Mouse (Mus musculus) stomach, postnatal 0 days (tissue): ENCODE results near the gene Ndufs6.

ENCODE experiments used
- CTCF ChIP-seq: IDR thresholded peaks from 2 replicates; pipeline ENCODE4 v1.5.1; 2016; ENCODE audit warnings: antibody characterized with exemption, low read depth, mild to moderate bottlenecking, moderate library complexity
- EP300 ChIP-seq: optimal IDR thresholded peaks from 2 replicates; pipeline ENCODE3; 2016; ENCODE audit warnings: antibody characterized with exemption

DNA sequence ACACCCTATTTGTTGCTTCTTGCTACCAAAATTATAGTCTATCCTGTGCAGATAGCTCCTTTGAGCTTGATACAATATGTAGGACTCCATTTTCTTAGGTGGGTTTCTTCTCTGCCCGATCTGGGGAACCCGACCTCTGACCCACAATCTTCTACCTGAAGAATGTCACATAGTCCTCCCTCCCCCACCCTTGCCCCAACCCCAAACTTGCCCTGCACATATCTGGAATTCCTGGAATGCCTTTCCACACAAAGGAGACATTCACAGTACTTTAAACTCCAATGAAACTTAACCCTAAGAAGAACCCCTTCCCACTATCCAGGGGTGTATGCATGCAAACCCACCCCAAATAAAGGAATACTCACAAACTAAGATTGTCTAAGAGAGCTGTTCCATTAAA is 17.8 kb upstream of the Ndufs6 start:
- TF ChIP-seq CTCF (no peak), EP300 (no peak)
